Mouse (Mus musculus) adrenal gland, adult 10 weeks (tissue): ENCODE results near the gene C1rl. TPM values are rescaled to one million over a fixed set of nuclear protein-coding genes. Genes with fewer than 3 reads are reported as not detected.

Experiments
- polyA plus RNA-seq: library from polyadenylated mRNA; stranded (reverse); fragments of 350-450 nt; fragmentation: Illumina TruSeq; extraction: RNeasy Lipid Tissue Mini Kit (QIAGEN cat#74804); gene quantifications from one replicate; pipeline ENCODE4 v1.2.3, GENCODE M21; 2014; ENCODE audit warnings: low read depth, low replicate concordance

Gene C1rl
- 7.9 TPM for polyA plus RNA-seq

DNA sequence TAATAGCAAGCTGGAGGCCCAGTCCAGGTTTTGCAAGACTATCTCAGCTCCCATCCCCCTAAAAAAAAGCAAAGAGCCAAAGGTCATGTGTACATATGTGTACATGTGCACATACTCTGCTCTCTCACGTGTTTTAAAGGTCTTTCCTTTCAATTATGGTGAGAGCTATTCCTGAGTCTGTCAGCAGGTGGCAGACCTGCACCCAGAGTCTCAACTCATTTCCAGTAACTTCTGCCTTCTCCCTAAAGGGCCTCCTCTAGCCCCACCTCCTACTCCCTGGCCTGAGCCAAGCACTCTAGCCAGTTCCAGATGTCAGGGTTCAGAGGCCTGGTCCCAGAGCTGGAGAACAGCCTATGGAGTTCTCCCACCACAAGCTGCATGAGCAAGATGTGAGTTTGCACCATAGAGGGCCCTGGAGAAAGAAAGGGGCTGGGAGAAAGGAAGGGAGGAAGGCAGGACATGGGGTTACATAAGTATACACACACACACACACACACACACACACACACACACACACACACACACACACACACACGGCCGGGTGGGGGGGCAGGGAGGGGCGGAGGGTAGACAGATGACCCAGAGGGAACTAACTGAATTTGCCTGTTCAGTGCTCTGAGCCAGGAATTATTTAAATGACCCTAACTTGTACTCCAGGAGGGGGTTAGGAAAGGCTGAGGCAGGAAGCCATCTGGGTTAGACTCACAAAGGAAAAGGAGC lies at the start of gene C1rl:
TSS of gene C1rl (plus strand) at position 272 of the 720 bp plus-strand sequence.

GRCm38 (mm10) chr6:124464305-124465271 lies 28.3 kb upstream of the C1rl start, which contains the start of gene Clstn3:
Gene Clstn3, minus strand, starts transcription at chr6:124464794.

GRCm38 (mm10) chr6:124512355-124512836 lies 19.5 kb downstream of the C1rl start, which contains the start of gene C1ra:
Gene C1ra, plus strand, starts transcription at chr6:124512405.

DNA sequence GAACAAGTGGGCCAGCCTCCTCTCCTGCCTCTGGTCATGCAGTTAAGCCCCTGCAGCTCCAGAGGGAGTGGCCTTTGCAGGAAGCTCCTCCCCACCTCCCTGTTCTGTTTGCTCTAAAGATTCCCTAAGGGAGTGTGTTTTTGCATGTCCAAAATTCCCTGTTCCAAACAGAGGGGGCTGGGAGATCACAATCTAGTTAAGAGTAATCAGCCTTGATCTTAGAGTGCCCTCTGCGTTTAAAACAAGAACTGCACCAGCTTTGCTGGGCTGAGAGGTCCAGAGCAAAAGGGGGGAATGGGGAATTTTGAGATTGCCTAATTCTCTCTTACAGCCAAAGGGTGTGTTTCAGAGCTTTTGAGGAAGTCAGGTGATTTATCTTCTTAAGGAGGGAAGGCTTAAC lies 49.4 kb downstream of the C1rl start, which contains the start of gene C1s1:
TSS of gene C1s1 (minus strand) at position 76 of the 400 bp plus-strand sequence.

Other genes starting within 250 kb of the C1rl start
- gene Cd163, start 188.5 kb upstream of the C1rl start, polyA plus RNA-seq: 6.0 TPM
- 14.2 TPM for gene Pex5, start 78.0 kb upstream of the C1rl start, polyA plus RNA-seq
- gene Clstn3, start 28.3 kb upstream of the C1rl start, polyA plus RNA-seq: 1.3 TPM
- 19.7 TPM for gene C1ra, start 19.3 kb downstream of the C1rl start, polyA plus RNA-seq
- gene C1s1, start 49.2 kb downstream of the C1rl start, polyA plus RNA-seq: 62.6 TPM
- gene C1rb, start 77.2 kb downstream of the C1rl start, polyA plus RNA-seq: 0.29 TPM
- 0.29 TPM for gene C1s2, start 143.0 kb downstream of the C1rl start, polyA plus RNA-seq
- gene Lpcat3, start 169.9 kb downstream of the C1rl start, polyA plus RNA-seq: 56.7 TPM
- gene Emg1, start 219.1 kb downstream of the C1rl start, polyA plus RNA-seq: 16.4 TPM
- 35.9 TPM for gene Phb2, start 219.2 kb downstream of the C1rl start, polyA plus RNA-seq
- 1.5 TPM for gene Ptpn6, start 245.6 kb downstream of the C1rl start, polyA plus RNA-seq
- gene Grcc10, start 248.3 kb downstream of the C1rl start, polyA plus RNA-seq: 4.3 TPM